Mouse (Mus musculus) cerebellum, adult 11-12 months (tissue): ENCODE measurements around the gene Pdss2.

Experiments used
- DNase-seq: peaks from one replicate; pipeline ENCODE4 v3.0.0; 2022

Pdss2 gene

DNA sequence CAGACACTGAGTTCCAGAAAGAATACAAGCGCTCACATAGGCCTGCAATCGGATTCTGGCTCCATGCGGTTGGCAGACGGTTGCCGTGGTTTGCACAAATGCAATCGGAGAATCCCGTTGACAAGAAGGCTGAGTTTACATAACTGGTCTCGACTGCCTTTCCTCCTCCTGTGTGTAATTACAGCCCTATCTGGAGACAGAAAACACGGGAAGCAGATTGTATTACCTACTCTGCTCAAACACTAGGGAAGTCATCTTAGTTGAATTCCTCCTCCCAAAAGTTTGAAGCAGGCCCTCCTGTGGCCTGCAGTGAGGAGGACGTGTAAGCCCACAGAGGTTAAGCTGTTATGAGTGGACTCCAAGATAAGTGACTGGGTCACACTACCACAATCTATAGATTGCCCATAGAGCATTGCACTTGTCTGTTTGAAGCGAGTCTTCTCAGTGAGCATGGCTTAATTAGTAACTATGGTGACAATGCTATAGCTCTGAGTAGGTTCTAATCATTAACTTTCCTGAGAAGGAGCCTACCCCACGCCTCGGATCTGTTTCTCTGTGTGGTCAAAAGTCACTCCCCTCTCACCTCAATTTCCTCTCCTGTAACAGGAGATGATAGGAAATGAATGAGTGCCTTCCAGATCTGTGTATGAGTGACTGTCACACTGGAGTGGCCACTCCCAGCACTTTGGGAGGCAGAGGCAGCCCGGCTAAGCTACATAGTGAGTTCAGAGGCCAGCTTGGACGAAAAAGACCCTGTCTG, 219.9 kb downstream of the Pdss2 start:
- no peak for DNase-seq

DNA sequence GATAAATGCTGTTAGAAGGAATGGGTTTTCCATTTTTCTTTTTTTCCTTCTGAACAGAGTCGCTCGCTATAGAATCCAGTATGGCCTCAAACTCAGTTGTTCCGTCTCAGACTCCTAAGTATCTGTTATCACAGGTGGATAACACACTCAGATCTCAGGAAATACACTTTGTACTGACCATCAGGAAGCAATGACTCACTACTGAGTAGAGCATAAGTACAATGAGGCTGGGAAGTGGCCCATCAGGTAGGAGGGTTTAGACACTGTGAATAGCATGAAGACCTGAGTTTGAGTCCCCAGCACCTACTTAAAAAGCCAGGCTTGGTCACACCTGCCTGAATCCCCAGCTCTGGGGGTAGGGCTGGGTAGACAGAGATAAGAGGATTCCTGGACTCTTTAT, 227.4 kb downstream of the Pdss2 start:
- no peak for DNase-seq

DNA sequence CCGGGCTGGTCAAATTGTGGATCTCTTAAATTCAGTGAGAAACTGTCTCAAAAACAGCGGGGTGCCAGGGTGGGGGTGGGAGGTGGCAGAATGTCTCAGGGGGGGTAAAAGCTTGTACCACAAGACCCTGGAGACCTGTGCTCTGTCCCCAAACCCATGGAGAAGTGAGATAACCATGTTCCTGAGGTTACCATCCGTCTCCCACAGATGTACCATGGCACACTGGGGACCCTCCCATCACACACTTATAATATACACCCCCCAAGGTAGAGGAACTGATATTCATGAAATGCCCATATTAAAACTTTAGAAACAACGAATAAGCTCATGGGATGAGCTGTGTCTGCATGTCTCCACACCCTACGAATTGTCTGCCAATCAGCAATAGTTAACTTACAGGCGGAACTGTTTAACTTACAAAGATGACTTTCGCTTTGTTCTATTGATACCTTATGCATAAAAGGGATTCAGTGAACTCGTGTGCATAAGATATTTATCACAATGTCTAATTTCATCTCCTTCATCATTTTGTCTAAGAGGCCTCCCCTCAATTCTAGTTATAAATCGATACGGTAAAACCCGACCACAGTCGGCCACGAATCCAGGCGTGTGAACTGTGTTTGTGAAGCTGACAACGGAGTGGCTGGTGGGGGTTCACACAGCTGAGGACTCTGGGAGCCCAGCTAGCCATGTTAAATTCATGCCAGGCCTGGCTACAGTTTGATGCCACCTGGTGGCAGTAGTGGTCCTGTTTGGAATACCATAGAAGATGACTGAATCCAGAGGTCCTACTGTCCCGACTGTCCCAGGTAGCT, 230.8 kb downstream of the Pdss2 start:
- DNase-seq = peak; percentile 68

DNA sequence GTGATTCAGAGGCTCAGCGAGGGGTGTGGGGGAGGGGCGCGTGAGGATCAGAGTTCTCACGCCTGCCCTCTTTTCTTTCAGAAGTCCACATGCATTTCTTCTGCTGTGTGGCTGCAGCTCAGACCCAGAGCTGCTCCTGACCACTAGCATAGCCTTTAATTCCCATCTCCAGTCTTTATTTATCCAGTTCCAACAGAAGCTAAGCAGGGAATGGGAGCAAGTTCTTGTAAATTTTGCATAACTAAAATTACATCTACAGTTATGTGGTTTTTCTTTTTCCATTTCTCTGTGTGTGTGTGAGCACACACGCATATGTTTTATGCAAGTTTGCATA, 231.3 kb downstream of the Pdss2 start:
- DNase-seq = no peak

DNA sequence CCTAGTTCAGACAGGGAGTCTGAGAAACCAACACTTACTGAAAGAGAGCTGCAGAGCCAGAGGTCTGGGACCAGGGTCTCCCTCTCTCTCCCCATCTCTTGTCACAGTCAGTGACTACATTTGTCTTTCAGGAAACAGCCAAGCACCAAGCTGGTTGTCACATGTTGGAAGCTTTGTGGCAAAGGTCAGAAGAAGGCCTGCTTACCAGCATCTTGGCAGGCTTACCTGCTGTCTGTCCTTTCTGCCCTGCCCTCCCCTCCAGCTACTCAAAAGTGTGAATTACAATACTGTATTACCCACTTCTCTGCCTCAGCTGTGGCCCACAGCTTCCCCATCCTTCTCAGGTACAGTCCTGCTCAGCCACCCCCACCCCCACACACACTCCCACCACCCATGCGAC, 232.9 kb downstream of the Pdss2 start:
- DNase-seq = no peak

DNA sequence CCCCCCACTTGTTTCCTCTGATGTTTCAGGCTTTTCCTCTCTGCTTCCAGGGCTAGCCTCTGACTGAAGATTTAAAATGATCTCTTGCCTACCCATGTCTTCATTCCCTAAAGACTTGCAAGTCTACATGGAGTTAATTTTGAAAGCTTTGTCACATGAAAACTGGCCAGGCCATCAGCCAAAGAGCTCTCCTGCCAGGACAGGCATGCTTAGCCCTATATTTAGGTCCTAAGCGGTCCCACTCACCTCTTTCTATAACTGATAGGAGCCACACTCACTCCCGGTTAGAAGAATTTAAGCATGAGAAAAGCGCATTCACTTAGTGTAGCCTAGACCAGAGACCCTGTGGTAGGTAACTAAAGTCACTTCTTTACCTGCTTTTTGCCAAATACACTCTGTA, 233.4 kb downstream of the Pdss2 start:
- no peak for DNase-seq

DNA sequence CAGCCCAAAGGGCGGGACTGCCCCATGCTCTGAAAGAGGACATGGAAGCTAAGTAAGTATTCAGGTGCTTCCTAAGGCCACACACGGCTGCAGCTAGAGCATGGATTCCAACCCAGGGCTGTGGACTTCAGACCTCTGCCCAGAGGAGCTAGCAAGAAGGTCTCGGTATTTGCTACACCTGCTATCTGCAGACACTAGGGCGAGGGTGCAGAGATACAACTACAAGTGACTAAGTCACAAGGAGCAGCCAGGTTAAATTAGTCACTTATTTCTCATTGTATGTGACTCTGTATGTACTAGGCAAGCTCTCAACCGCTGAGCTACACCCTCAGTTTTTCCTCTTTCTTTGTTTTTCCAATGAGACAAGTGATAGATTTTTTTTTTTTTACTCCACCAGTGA, 241.5 kb downstream of the Pdss2 start:
- no peak for DNase-seq

DNA sequence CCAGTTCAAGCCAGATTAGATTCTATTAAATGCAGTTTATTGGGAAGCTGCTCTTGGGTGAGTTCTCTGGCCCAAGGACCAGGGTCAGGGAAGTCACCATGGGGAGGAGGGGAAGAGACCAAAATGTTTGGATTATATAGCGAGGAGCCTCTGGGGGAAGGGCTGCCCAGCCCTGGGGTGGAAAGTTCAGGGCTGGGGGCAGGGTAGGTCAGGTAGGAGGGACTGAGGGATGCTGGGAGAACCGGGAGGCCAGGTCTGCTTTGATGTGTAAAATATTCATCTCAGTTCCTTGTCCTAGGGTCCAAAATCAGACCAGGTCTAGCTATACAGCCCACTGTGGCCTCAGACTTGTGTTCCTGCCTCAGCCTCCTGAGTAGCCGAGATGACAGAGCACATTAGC, 241.9 kb downstream of the Pdss2 start:
- DNase-seq = no peak

DNA sequence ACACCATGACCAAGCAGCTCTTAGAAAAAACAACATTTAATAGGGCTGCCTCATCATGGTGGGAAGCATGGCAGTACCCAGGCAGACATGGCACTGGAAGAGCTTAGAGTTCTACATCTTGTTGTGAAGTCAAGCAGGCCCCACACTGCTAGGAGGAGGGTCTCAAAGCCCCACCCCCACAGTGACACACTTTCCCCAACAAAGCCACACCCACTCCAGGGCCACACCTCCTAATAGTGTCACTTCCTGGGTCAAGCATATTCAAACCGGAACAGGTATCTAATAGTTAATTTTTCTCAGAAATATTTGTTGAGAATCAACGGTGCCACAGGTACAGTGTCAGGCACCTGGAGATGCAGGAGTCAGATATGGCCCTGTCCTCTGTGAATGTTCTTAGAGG, 244.9 kb downstream of the Pdss2 start:
- DNase-seq = no peak

DNA sequence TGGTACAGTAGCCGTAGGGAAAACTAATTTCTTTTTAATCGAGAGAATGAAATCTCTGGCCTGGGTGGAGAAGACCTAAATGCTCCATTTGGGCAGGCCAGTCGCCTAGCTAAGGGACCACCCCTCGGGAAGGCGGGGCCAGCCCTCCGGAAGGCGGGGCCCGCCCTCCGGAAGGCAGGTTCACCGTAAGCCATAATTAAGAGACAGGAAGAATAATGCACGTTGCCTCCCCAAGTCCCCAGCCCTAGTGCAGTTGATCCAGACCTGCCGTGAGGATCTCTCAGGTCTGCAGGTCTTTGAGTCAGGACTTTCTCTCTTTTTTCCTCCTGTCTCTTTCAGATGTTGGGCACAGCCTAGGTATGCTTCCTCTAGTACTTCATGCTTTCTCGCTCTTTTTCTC, 246.4 kb downstream of the Pdss2 start:
- DNase-seq = no peak

DNA sequence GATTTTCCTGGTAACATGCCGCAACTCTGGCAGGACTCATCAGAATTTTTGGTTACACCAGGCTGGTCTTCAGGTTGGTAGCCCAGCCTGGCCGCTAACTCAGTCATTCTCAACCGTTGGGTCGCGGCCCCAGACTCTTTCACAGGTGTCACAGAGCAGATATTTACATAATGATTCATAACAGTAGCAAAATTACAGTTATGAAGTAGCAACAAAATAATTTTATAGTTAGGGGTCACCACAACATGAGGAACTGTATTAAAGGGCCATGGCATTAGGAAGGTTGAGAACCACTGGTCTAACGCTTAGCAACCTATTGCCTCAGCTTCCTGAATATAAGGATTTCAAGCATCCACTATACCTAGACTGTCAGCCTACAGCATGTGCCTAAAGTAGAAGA, 247.0 kb downstream of the Pdss2 start:
- DNase-seq = no peak

DNA sequence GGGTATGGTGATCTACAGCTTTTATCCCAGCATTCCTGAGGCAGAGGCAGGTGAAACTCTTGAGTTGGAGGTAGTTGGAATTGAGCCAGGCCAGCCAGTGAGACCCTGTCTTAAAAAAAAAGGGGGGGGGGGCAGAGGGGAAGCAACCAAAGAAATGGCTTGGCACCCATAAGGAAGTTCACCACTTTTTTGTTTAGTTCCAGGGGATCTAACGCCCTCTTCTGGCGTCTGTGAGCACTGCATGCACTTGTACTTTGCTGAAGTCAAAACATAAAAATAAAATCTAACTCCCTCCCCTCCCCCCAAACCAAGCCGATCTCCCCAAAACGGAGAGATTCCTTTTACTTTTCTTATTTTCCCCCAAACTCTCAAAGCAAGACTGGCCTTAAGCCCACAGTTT, 254.1 kb downstream of the Pdss2 start:
- DNase-seq = no peak

DNA sequence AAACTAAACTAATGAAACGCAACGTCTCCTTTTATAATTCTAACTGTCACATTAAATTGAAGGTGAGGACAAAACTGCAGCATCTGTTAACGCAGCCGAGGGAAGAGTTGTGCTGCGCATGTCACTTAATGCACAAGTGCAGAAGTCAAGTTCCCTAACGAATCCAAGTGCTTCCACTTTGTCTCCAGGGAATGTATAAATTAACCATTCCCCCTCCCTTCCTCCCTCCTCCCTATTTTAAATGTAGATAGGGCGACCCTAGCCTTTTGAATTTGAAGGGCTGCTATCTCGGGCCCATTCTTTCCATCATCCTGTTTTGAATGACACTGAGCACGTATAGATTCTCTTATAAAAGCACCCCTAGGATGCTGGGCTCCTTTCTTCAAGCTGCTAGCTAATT, 256.2 kb downstream of the Pdss2 start:
- no peak for DNase-seq

DNA sequence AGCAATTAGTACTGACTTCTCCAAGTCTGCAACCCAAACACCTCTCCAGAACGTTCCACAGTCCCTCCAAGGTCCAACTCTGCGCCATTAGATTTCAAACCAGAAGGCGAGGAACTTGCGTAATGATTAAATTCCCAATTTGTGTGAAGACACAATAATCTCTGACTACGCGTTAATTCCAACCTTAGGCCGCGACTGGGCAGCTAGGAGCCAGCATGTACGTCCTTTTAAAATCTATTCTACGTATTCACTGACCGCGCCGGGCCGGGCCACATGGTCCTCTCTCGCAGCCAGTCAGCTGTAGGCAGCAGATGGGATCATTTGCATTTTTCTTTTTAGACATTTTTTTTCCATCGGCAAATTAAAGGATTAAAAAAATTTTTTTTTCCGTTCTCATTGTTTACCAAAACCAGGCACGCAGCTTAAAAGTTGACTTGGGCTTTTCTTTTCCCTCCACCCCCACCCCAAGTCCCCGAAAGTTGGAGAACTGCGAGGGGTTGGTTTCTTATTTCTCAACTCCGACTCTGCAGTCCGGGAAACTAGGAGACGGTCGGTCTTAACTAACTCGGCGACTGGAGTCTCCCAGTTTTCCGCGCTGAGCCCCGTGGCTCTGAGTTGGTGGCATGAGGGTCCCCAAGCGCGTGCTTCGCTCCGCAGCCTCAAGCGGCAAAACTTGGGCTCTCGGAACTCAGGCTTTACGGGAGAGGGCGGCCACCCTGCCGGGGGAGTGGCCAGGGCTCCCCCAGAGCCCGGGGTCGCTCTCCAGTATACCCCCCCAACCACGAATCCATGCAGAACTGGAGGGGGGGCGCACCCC, 256.8 kb downstream of the Pdss2 start:
- DNase-seq = peak; percentile 20

DNA sequence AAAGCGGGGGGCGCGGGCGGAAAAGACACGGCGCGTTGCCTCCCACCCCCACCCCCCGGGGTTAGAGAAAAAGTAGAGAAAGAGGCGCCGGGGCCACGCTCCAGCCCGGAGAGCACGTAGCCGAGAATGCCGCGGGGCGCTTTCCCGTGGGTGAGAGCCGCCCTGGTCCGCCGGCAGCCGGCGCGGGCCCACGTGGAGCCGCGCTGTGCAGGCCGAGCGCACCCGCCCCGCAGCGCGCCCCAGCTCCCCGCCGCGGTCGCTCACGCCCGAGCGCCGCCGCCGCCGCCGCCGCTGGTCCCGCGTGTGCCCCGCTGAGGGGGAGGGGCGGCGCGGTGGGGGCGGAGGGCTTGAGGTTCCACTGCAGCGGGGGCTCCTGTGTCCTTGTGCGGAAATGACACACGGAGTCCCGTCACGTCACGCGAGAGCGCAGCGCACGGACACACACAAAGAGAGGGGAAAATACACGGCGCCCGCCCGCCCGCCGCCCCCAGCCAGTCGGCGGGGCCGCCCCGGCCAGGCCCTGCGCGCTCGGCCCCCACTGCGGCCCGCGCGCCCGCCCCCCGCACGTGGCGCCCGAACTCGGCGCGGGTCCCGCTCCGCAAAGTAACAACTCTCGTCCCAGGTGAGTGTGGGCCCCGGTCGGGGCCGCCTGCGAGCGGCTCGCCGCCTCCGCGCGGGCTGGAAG, 257.6 kb downstream of the Pdss2 start, which contains the start of gene Bend3:
Gene Bend3, plus strand, starts transcription at position 81 of the 685 bp plus-strand sequence.
- DNase-seq = peak; percentile 59

DNA sequence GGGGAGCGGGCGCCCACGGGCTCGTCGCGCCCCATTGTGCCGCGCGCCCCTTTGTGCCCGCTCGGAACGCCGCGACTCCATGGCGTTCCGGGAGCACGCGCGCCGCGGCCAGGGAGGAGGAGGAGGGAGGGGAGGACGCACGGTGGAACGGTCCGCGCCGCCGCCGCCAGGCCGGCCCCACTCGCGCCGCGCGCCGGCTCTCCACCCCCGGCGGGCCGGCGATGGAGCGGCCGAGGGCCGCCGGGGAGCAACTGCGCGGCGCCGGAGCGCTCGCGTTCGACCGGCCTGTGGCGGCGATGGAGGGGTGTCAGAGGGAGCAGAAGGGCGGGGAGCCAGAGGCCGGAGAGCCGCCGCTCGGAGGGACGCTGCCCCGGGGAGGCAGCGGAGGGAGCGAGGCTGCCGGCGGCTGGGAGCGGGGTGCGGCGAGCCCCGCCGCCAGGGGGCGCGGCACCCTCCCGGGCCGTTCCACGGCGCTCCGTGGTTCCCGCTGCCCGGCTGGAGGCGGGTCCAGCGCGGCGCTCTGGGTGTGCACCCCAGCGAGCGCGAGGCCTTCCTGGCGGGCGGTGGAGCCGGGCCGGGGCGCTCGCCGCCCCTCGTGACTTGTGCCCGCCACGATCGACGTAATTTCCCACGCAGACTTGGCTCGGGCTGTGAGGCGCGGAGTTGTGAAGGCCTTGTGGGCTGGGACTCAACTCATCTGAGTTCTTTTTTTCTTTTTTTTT, 258.3 kb downstream of the Pdss2 start:
- DNase-seq = peak; percentile 71

DNA sequence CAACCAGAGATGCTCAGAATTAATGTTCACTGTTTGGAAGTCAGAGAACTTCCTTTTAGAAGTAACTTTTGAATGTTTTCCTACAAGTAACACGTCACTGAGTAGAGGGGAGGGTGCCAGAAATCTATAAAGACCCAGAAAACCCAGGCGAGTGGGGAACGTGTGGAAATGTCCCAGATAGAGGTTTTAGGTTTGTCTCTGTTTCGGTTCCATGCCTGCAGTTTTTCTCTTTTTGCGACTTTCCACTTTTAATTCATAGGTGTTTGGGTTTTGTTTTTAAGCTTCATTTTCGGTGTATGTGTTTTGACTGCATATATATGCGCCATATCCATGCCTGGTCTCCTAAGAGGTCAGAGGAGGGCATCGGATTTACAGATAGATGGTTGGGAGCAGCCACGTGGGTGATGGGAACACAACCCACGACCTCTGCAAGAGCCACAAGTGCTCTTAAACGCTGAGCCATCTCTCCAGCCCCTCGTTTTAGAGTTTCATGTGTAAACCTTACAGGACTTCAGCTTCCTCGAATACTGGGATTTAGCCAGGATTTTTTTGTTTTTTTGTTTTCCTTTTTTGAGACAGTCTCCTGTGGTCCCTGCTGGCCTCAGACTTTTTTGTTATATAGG, 259.1 kb downstream of the Pdss2 start:
- no peak for DNase-seq

DNA sequence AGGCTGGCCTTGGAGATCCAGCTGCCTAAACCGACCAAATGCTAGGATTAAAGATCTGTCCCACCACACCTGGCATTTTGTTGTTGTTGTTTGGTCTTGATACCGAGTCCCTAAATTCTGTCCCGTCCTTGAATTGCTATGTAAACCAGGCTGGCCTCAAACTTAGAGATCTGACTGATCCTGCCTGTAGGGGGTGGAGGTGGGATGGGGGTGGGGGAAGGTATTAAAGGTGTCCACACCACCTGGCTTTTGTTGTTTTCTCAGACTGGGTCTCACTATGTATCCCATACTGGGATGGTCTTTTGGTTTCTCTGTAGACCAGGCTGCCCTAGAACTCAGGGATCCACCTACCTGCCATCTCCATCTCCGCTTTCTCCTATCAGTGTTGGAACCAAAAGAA, 259.9 kb downstream of the Pdss2 start:
- no peak for DNase-seq

DNA sequence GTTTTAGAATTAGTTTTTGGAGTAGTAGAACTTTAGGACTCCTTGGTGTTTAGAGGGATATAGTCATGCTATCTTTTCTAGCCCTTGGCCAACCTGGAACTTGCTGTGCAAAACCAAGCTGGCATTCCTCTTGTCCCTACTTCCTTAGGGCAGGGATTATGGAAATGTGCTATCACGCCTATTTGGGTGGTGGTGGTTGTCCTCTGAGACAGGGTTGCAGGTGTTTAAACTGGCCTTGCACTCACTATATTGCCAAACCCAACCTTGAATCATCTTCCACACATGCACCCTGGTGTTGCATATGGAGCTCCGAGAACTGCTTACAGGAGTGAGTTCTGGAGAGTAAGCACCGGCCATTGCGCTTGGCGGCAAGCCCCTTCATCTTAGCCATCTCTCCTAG, 260.7 kb downstream of the Pdss2 start:
- no peak for DNase-seq

DNA sequence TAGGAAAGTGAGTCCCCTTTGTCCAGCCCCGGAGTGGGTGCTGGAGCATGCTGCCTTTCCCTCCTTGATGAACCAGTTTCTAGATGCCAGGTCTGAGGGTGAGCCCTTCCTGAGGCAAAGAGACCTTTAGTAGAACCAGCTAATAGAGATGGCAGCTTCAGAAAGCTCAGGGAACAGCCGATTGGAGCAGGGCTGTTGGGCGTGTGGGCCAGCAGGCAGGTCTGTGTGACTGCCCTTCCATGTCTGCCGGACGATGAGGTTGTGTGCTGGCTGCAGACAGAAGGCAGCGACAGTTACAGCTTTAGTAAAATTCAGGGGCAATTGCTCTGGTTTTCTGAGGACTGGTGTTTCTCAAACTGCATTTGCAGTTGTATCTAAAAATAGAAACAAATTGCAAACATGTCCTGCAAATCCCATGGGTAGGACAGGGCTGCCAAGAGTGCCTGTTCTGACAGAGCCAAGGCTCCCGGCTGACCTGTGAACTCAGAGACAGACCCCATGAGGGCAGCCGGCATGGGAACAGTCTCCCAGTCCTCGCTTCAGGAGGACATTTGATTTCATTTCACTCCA, 262.2 kb downstream of the Pdss2 start:
- DNase-seq = no peak

DNA sequence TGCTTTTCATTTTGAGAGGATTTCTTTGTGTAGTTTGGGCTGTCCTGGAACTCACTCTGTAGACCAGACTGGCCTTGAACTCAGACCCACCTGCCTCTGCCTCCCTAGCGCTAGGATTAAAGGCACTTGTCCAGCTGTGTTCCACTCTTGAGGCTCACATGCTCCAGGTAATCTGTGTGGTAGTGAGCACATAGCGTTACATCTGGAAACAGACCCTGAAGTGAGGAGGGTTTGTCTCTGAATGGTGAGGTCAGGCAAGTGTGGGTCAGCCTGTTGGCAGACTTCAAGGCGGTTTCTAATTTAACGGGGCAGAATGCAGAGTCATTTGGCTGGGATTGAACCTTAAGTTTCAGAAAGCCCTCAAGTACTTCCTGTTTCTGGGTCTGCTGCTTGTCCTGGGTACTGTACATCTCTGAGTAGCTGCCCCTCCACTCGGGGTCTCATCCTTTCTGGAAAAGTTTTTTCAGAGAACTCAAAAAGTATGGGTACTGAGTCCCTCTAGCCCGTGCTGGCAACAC, 264.5 kb downstream of the Pdss2 start:
- DNase-seq = no peak
